Mouse (Mus musculus): ENCODE results near the gene C1ql2. TPM values are rescaled to one million over a fixed set of nuclear protein-coding genes. Genes with fewer than 3 reads are reported as not detected.
A peak's percentile ranks its signal among the peaks of the same experiment; 100 is the strongest.

The C1ql2 gene
- not detected in 2 replicates for polyA plus RNA-seq (2015; fragmentation: Nextera tagmentation; extraction: Ambion mirVana)

GRCm38 (mm10) chr1:120340419-120341171, at the start of gene C1ql2:
Gene C1ql2, plus strand, starts transcription at chr1:120340582.
- peaks cover 18% of the 10 kb centered on the region for H3K4me1 ChIP-seq
- no peaks in the 10 kb centered on the region for H3K9me3 ChIP-seq
- ATAC-seq (ENCODE audit: insufficient read depth, low FRiP score, low read depth): no peak
- no peak within 1 kb of the TSS for H3K9ac ChIP-seq
- peak within 1 kb of the TSS; percentile 53 for H3K4me2 ChIP-seq
- WGBS: 1% methylated on average over 73 of the region's 73 CpGs
- peaks cover 67% of the 10 kb centered on the region for H3K27me3 ChIP-seq (replicated peaks)
- peak within 1 kb of the TSS; percentile 12 for H3K4me3 ChIP-seq (replicated peaks)
- no peaks in the 10 kb centered on the region for H3K36me3 ChIP-seq
- H3K27ac ChIP-seq: no peak within 1 kb of the TSS

GRCm38 (mm10) chr1:120291709-120292108, 48.7 kb upstream of the C1ql2 start:
- H3K27me3 ChIP-seq (replicated peaks): no peaks in the 10 kb centered on the region
- ATAC-seq (ENCODE audit: insufficient read depth, low FRiP score, low read depth): no peak
- 83% methylated on average over 3 of the region's 3 CpGs for WGBS
- H3K9me3 ChIP-seq: no peaks in the 10 kb centered on the region
- H3K4me3 ChIP-seq (replicated peaks): no peak overlapping the region
- H3K9ac ChIP-seq: no peak overlapping the region
- H3K4me2 ChIP-seq: no peak overlapping the region
- no peaks in the 10 kb centered on the region for H3K36me3 ChIP-seq
- no peaks in the 10 kb centered on the region for H3K4me1 ChIP-seq
- H3K27ac ChIP-seq: no peak overlapping the region

GRCm38 (mm10) chr1:120293803-120294202, 46.6 kb upstream of the C1ql2 start:
- Histone ChIP-seq H3K36me3 (no peaks in the 10 kb centered on the region), H3K27me3 (replicated peaks) (no peaks in the 10 kb centered on the region), H3K27ac (no peak overlapping the region), H3K9ac (no peak overlapping the region), H3K4me2 (no peak overlapping the region), H3K4me1 (no peaks in the 10 kb centered on the region), H3K9me3 (no peaks in the 10 kb centered on the region), H3K4me3 (replicated peaks) (no peak overlapping the region)
- no peak for ATAC-seq (ENCODE audit: insufficient read depth, low FRiP score, low read depth)
- WGBS: 45% methylated on average over 1 of the region's 1 CpGs

GRCm38 (mm10) chr1:120296936-120297335, 43.4 kb upstream of the C1ql2 start:
- Histone ChIP-seq H3K9ac (no peak overlapping the region), H3K27ac (no peak overlapping the region), H3K4me3 (replicated peaks) (no peak overlapping the region), H3K4me1 (no peaks in the 10 kb centered on the region), H3K9me3 (no peaks in the 10 kb centered on the region), H3K4me2 (no peak overlapping the region), H3K27me3 (replicated peaks) (no peaks in the 10 kb centered on the region), H3K36me3 (no peaks in the 10 kb centered on the region)
- no peak for ATAC-seq (ENCODE audit: insufficient read depth, low FRiP score, low read depth)
- WGBS: 87% methylated on average over 2 of the region's 2 CpGs

- no peak overlapping the region for H3K27ac ChIP-seq
- H3K27me3 ChIP-seq (replicated peaks): no peaks in the 10 kb centered on the region
- no peak overlapping the region for H3K4me2 ChIP-seq
- H3K4me3 ChIP-seq (replicated peaks): no peak overlapping the region
- no peaks in the 10 kb centered on the region for H3K4me1 ChIP-seq
- no peaks in the 10 kb centered on the region for H3K36me3 ChIP-seq
- no peak overlapping the region for H3K9ac ChIP-seq
- no peaks in the 10 kb centered on the region for H3K9me3 ChIP-seq
- 71% methylated on average over 2 of the region's 2 CpGs for WGBS
- ATAC-seq (ENCODE audit: insufficient read depth, low FRiP score, low read depth): no peak
Measured at GRCm38 (mm10) chr1:120305801-120306200, 34.6 kb upstream of the C1ql2 start.

- no peaks in the 10 kb centered on the region for H3K4me1 ChIP-seq
- H3K4me2 ChIP-seq: no peak overlapping the region
- WGBS: 83% methylated on average over 16 of the region's 16 CpGs
- no peak overlapping the region for H3K9ac ChIP-seq
- H3K4me3 ChIP-seq (replicated peaks): no peak overlapping the region
- no peaks in the 10 kb centered on the region for H3K36me3 ChIP-seq
- no peaks in the 10 kb centered on the region for H3K9me3 ChIP-seq
- no peak overlapping the region for H3K27ac ChIP-seq
- ATAC-seq (ENCODE audit: insufficient read depth, low FRiP score, low read depth): no peak
- H3K27me3 ChIP-seq (replicated peaks): no peaks in the 10 kb centered on the region
Measured at GRCm38 (mm10) chr1:120321270-120322021, 18.9 kb upstream of the C1ql2 start.

GRCm38 (mm10) chr1:120323131-120323561, 17.2 kb upstream of the C1ql2 start:
- WGBS: 83% methylated on average over 5 of the region's 5 CpGs
- no peak overlapping the region for H3K4me2 ChIP-seq
- H3K9ac ChIP-seq: no peak overlapping the region
- no peak overlapping the region for H3K4me3 ChIP-seq (replicated peaks)
- H3K27ac ChIP-seq: no peak overlapping the region
- ATAC-seq (ENCODE audit: insufficient read depth, low FRiP score, low read depth): no peak
- H3K36me3 ChIP-seq: no peaks in the 10 kb centered on the region
- no peaks in the 10 kb centered on the region for H3K27me3 ChIP-seq (replicated peaks)
- H3K4me1 ChIP-seq: no peaks in the 10 kb centered on the region
- no peaks in the 10 kb centered on the region for H3K9me3 ChIP-seq

- no peaks in the 10 kb centered on the region for H3K9me3 ChIP-seq
- H3K4me3 ChIP-seq (replicated peaks): no peak overlapping the region
- H3K4me1 ChIP-seq: no peaks in the 10 kb centered on the region
- H3K4me2 ChIP-seq: no peak overlapping the region
- no peak overlapping the region for H3K9ac ChIP-seq
- H3K36me3 ChIP-seq: no peaks in the 10 kb centered on the region
- H3K27ac ChIP-seq: no peak overlapping the region
- no peaks in the 10 kb centered on the region for H3K27me3 ChIP-seq (replicated peaks)
- WGBS: 17% methylated on average over 6 of the region's 6 CpGs
- no peak for ATAC-seq (ENCODE audit: insufficient read depth, low FRiP score, low read depth)
Measured at GRCm38 (mm10) chr1:120327714-120328113, 12.7 kb upstream of the C1ql2 start.

GRCm38 (mm10) chr1:120328212-120328611, 12.2 kb upstream of the C1ql2 start:
- Histone ChIP-seq H3K36me3 (no peaks in the 10 kb centered on the region), H3K9ac (no peak overlapping the region), H3K27ac (no peak overlapping the region), H3K27me3 (replicated peaks) (no peaks in the 10 kb centered on the region), H3K9me3 (no peaks in the 10 kb centered on the region), H3K4me1 (no peaks in the 10 kb centered on the region), H3K4me3 (replicated peaks) (no peak overlapping the region), H3K4me2 (no peak overlapping the region)
- WGBS: 36% methylated on average over 1 of the region's 1 CpGs
- no peak for ATAC-seq (ENCODE audit: insufficient read depth, low FRiP score, low read depth)

- Histone ChIP-seq H3K4me1 (no peaks in the 10 kb centered on the region), H3K36me3 (no peaks in the 10 kb centered on the region), H3K9ac (no peak overlapping the region), H3K27ac (no peak overlapping the region), H3K4me3 (replicated peaks) (no peak overlapping the region), H3K27me3 (replicated peaks) (0 out of 2 replicates have a peak, but pooled peaks cover 4% of the 10 kb centered on the region), H3K4me2 (no peak overlapping the region), H3K9me3 (no peaks in the 10 kb centered on the region)
- ATAC-seq (ENCODE audit: insufficient read depth, low FRiP score, low read depth): no peak
- WGBS: 37% methylated on average over 6 of the region's 6 CpGs
Measured at GRCm38 (mm10) chr1:120331841-120332240, 8.5 kb upstream of the C1ql2 start.

GRCm38 (mm10) chr1:120337970-120338369, 2.4 kb upstream of the C1ql2 start:
- 28% methylated on average over 7 of the region's 7 CpGs for WGBS
- H3K4me3 ChIP-seq (replicated peaks): no peak overlapping the region

GRCm38 (mm10) chr1:120341172-120341675, 842 bp downstream of the C1ql2 start:
- Histone ChIP-seq H3K27me3 (replicated peaks) (peaks cover 69% of the 10 kb centered on the region), H3K27ac (no peak overlapping the region), H3K36me3 (no peaks in the 10 kb centered on the region), H3K9me3 (no peaks in the 10 kb centered on the region), H3K4me2 (peak overlapping the region; percentile 53), H3K4me1 (peaks cover 18% of the 10 kb centered on the region), H3K9ac (no peak overlapping the region), H3K4me3 (replicated peaks) (peak overlapping the region; percentile 12)
- no peak for ATAC-seq (ENCODE audit: insufficient read depth, low FRiP score, low read depth)
- WGBS: 1% methylated on average over 41 of the region's 41 CpGs

More at GRCm38 (mm10) chr1:120337970-120338369, 2.4 kb upstream of the C1ql2 start:
- Histone ChIP-seq H3K9ac (no peak overlapping the region), H3K4me2 (no peak overlapping the region), H3K36me3 (no peaks in the 10 kb centered on the region), H3K4me1 (peaks cover 18% of the 10 kb centered on the region), H3K9me3 (no peaks in the 10 kb centered on the region), H3K27ac (no peak overlapping the region), H3K27me3 (replicated peaks) (peaks cover 57% of the 10 kb centered on the region)
- ATAC-seq (ENCODE audit: insufficient read depth, low FRiP score, low read depth): no peak
